Mouse (Mus musculus): ENCODE data around the gene Osbpl10.

- no peak for TF ChIP-seq CTCF (IDR thresholded peaks at IDR 0.05; ENCODE audit: insufficient read depth, low read length)
- no peak for TF ChIP-seq POLR2A (IDR thresholded peaks at IDR 0.05; ENCODE audit: borderline replicate concordance, extremely low read depth, low read depth, low read length)
Observed at GRCm38 (mm10) chr9:115134736-115135135, 156.4 kb downstream of the Osbpl10 start.

All from lung, adult 2 months (tissue).